Mouse (Mus musculus) heart, adult 11 months (tissue): Measurements from ENCODE around the gene Cnn1.
"Not testable (repeated sequence)": the region's sequence is repeated elsewhere in the genome, so short reads cannot be mapped to it uniquely, and the experiment has no call there.

Experiments used
- DNase-seq: peaks from one replicate; pipeline ENCODE4 v3.0.0; 2022

Cnn1 gene

DNA sequence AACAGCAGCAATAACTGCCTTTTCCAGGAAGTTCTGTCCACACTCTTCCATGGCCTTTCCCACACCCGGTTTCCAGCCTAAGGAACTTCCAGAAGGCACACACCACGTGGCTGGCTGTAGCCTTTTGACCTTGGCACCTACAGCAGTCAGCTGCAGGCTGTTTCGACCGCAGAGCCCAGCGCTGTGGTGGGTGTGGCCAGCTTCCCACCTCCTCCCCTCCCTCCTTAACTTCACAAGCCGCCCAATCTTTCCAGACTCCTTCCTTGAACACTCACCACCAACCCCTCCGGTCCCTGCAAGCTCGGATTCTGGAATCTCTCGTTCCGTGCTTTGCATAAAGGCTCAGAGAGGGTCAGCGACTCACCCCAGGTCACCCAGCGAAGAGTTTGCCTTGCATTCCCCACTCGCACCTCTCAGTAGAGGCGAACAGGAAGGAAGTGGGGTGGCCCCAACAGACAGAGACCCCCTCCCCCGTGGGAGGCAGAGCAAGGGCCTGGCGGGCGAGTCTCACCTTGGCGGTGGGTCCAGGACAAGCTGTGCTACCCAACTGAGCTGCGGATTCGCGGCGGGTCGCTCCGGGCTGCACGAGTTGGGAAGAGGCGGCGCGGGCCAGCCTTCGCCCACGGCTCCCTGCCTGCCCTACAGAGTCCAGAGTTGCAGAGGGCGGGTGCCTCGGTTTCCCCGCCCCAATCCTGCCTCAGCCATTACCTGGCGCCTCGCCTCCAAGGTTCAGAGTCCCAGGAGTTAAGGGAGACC lies 32.4 kb downstream of the Cnn1 start:
- DNase-seq = peak; percentile 96

- no peak for DNase-seq
Observed at GRCm38 (mm10) chr9:22132220-22132619, 33.2 kb downstream of the Cnn1 start.

DNA sequence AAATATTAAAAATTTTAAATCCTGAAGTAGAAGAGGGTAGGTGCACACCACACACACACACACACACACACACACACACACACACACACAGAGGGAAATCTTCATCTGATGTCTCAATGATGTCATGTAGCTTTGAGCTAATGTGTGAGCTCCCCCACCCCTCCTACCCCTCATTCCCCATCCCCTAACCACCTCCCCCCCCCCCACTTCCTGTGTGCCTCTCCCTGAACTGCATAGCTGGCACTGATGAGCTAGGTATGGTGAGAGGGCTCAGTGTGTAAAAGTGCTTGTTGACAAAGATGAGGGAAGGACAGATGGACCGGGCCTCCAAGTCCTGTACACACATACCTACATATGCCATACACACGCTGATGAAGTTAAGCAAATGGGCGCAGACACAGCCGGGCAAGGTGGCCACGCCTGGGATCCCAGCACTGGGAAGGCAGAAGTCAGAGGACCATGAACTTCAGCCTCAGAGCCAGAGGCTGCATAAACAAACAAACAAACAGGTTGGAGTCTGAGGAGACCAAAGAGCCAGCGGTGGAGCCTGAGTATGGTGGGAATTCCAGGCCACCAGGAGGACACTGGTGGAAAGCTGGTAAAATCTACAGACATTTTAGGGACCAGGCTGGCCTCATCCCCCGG lies 35.4 kb downstream of the Cnn1 start:
- DNase-seq = no peak

GRCm38 (mm10) chr9:22134988-22135643 lies 36.1 kb downstream of the Cnn1 start:
- no peak for DNase-seq

GRCm38 (mm10) chr9:22135644-22136390 lies 36.8 kb downstream of the Cnn1 start, which contains the start of gene Acp5:
TSS of gene Acp5 (minus strand) at chr9:22135711.
- no peak for DNase-seq

DNA sequence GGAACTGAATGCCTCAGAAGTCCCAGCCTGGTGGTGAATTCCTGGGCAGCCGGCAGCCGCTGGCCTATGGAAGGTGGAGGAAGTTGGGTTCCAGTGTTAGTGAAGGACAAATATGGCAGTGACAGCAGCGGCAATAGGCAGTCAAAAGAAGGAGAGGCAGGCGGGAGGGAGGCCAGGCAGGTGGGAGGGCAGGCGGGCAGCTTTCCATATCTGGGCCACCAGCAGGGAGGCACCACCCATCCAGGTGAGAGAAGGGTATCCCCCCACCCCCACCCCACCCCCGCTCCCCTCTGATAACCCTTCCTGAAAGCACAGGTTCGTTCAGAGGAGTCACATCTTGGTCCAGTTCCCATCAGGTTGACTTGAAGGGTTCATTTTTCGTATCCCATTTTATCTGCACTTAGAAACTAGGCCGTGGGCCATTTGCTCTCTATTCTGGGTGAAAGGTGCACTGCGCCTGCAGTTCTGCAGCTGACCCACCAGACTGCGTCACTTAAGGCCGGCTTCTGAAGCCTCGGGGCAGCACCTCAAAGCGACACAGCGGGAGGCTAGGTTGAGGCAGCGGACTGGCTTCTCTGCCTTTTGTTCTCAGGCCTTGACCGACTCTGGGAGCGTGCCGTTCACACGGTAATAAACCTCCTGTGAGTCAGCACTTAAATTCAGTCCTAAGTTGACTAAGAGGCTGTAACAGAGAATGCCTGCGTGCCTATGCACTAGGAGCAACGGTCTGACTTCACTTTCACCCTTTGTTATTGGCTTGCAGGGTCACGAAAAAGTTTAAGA lies 37.9 kb downstream of the Cnn1 start:
- peak; percentile 72 for DNase-seq

- DNase-seq = no peak
Observed at GRCm38 (mm10) chr9:22138480-22138879, 39.5 kb downstream of the Cnn1 start.

DNA sequence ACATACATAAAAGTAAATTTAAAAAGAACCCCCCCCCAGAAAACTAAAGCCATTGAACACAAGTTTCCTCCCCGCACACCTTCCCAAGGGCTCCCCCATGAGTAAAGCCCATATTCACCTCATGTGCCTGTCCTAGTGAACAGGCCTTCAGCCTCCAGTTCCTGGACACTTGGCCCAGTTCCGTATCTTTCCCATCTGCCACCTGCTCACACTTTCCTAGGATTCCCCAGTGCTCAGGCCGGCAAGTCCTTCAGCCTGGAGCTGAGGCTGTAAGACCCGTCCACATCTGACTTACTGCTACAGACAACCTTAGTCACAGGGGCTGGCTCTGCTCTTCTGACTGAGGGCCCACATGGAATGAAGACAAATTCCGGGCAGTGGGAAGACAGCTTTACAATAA lies 40.7 kb downstream of the Cnn1 start:
- DNase-seq = no peak

GRCm38 (mm10) chr9:22143108-22144037 lies 44.4 kb downstream of the Cnn1 start:
- no peak for DNase-seq

DNA sequence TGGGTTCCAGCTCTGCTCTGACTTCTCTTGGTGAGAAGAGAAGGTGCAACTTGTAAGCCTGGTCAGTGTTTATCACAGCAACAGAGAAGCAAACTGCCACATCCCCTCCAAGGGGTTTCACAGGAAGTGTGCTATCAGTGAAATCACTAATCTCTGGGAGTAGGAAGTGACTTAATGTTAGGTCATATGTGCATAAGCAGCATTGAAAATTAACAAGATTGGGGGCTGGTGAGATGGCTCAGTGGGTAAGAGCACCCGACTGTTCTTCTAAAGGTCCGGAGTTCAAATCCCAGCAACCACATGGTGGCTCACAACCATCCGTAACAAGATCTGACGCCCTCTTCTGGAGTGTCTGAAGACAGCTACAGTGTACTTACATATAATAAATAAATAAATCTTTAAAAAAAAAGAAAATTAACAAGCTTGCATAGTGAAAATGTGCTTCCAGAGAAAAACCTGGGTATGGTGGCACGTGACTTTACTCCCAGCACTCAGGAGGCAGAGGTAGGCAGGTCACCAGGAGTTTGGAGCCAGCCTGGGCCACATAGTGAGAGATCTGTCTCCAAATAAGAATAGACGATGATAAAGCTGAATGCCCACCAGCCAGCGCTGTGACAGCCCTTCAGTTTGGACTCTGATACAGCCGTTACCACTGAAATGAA lies 45.4 kb downstream of the Cnn1 start:
- DNase-seq = no peak

- DNase-seq = no peak
Observed at GRCm38 (mm10) chr9:22149426-22150248, 50.6 kb downstream of the Cnn1 start.

GRCm38 (mm10) chr9:22150249-22150693 lies 51.3 kb downstream of the Cnn1 start:
- DNase-seq = not testable (repeated sequence)

- no peak for DNase-seq
Observed at GRCm38 (mm10) chr9:22150946-22151345, 51.9 kb downstream of the Cnn1 start.

DNA sequence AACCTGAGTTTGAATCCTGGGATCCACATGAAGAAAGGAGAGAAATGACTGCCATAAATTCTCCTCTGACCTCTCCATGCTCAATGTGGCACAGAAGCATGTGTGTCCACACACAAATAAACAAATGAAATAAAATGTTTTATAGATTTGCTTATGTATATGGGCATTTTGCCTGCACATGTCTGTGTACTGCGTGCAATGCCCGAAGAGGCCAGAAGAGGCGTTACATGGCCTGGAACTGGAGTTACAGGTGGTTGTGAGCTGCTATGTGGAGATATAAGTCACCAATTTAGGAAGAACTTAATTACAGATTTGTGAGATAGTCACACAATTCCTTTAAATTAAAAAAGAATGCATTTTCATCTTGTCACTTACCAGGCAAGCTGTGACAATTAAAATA lies 54.8 kb downstream of the Cnn1 start:
- DNase-seq = no peak

- DNase-seq = peak; percentile 91
Observed at GRCm38 (mm10) chr9:22155614-22156013, 56.6 kb downstream of the Cnn1 start.

GRCm38 (mm10) chr9:22156497-22157245 lies 57.7 kb downstream of the Cnn1 start, which contains the start of gene Pigyl:
TSS of gene Pigyl (plus strand) at chr9:22156846.
- peak; percentile 100 for DNase-seq

- DNase-seq = peak; percentile 89
Observed at GRCm38 (mm10) chr9:22157516-22158265, 58.7 kb downstream of the Cnn1 start.
